Mouse (Mus musculus) activated CD4-positive, CD25-positive, alpha-beta regulatory T cell, adult 4 months (primary cell): ENCODE measurements around the gene Gpsm2. TPM values are rescaled to one million over a fixed set of nuclear protein-coding genes. Genes with fewer than 3 reads are reported as not detected.
"Not testable (repeated sequence)": the region's sequence is repeated elsewhere in the genome, so short reads cannot be mapped to it uniquely, and the experiment has no call there.

Experiments used
- ATAC-seq: one replicate; pipeline ENCODE4 v1.8.0; 2017
- polyA plus RNA-seq, 2 experiments: library from polyadenylated mRNA; unstranded; fragments of 100-300 nt; shearing (Covaris generic); gene quantifications; one replicate each; pipeline ENCODE4 v1.2.1; 2017

The Gpsm2 gene
- polyA plus RNA-seq, 2 experiments from 2014 or later: 4.3 to 5.5 TPM

DNA sequence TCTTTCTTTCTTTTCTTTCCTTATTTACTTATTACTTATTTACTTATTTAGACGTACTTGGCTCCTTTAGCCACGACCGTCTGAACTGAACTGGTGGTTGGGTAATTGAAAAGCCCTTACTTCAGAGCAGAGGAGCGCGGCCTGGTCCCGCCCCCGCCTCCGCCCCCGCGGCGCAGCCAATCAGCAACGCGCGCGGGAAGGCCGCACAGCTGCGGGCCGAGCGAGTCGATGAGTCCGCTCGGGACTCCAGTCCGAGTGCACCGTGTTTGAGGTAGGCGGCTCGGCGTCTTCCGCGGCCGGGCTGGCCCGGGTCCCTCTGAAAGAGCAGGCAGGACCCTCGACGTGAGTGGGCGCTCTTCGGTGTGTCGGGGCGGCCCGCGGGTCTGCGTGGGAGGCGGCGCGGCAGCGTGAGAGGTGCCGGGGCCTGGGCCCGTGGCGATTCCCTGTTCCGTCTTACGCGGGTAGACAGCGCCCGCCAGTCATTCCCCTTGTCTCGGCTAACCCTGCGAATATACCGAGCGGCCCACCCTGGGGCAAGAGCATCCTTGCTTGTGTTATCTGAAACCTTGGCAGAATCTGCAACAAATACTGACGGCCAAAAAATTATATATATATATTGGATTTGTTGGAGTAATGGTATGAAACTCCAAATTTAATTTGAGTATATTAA, 68.3 kb downstream of the Gpsm2 start, which contains the start of gene Clcc1:
Gene Clcc1 (plus strand): TSS at position 204 of the 670 bp plus-strand sequence.
- ATAC-seq: peak; percentile 95

DNA sequence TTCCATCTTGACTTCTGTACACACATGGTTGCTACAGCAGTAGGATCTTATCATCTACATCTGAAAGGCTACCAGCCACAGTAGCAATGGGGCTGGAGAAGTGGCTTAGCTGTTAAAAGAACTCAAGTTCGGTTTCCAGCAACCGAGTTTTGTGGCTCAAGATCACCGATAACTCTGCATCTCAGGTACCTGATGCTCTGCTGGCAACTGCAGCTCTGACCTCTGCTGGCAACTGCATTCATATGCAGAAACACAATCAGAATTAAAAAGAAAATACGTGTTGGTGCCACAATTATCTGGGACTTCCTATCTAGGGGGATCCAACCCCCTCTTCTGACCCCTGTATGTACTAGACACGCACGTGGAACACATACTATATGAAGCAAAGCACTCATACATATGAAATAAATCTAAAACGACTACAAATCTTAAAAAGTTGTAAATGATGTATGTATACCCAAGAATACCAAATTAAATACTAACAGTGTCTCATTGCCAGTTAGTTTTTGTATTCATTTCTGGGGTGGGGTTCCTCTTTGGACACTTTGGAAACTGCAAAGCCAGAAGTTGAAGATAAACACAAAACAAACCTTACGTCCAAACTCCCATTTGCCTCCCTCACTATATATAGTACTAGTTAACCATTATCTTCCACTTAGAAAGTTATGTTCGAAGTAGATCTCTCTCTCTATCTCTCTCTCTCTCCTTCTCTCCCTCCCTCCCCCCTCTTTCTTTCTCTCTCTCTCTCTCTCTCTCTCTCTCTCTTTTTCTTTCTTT, 69.1 kb downstream of the Gpsm2 start:
- peak; percentile 37 for ATAC-seq

DNA sequence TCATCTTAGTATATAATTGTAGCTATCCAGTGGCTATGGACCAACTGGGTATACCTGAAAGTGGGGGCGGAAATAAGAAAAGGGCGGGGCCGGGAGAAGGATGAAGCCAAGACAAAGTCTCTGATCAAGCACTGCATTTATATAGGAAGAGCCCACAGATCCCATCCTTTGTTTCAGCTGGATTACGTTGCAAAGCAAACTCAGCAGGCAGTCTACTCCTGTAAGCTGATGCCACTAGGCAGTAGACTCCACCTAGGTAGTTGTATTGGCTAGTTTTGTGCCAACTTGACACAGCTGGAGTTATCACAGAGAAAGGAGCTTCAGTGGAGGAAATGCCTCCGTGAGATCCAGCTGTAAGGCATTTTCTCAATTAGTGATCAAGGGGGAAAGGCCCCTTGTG, 74.4 kb downstream of the Gpsm2 start:
- ATAC-seq: not testable (repeated sequence)

DNA sequence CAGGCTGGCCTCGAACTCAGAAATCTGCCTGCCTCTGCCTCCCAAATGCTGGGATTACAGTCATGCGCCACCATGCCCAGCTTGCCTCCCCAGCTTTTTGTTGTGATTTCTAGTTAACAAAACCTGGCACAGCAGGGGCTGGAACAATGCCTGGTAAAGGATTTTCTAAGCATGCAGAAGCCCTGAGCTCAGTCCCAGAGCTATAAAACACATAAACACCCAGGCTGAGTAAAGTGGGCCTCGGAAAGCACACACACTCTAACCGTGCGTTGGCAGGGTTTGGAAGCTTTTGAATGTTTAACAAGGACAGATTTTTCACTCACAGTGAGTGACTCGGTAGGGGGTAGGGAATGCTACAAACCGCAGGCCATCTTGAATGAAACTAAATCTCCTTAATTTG, 76.1 kb downstream of the Gpsm2 start:
- ATAC-seq: no peak

DNA sequence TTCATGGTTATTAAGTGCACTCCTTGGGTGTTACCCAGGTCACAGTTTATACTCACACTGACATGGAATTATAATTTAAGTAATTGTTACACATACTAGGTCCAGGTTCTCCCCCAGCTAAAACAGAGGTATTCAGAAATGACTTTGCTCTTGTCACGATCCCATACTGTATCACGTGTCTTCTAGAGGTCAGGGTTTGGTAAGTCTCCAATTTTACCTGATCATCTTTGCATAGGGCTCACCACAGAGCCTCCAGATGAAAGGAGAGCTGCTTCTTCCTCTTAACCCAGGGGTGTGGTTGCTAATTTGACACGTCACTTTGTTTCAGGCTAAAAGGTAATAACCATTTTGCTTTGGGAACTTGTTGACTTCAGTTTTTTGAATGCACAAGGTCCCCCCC, 77.3 kb downstream of the Gpsm2 start:
- no peak for ATAC-seq

DNA sequence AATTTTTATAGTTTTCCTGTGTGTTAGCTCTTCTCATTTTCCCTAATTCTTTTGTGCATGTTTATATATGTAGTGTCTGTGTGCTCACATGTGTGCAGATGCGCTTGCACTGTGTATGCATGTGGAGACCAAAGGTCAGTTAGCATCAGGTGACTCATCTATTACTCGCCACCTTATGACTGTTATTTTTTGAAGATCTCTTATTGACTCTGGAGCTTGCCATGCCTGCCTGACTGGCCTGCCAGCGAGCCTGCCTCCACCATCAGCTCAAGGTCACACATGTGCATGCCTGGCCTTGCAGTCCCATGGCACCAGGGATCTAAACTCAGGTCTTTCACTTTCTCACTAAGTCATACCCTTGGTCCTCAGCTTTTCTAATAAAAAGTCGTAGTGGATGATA, 81.1 kb downstream of the Gpsm2 start:
- ATAC-seq: no peak

DNA sequence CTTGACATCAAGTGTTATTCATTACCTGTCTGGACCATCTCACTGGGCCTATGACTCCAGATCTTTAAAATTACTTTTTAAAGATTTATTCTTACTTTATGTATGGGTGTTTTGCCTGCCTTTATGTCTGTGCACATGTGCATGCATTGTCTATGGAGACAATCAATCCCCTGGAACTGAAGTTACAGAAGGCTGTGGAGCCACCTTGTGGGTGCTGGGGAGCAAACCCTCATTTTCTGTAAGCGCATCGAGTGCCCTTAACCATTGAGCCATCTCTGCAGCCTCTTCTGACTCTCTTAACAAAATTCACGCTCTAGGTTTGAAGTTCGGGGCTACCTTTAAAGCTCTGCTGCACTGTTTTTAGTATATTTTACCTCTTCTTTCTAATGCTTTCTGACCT, 82.7 kb downstream of the Gpsm2 start:
- ATAC-seq: no peak

DNA sequence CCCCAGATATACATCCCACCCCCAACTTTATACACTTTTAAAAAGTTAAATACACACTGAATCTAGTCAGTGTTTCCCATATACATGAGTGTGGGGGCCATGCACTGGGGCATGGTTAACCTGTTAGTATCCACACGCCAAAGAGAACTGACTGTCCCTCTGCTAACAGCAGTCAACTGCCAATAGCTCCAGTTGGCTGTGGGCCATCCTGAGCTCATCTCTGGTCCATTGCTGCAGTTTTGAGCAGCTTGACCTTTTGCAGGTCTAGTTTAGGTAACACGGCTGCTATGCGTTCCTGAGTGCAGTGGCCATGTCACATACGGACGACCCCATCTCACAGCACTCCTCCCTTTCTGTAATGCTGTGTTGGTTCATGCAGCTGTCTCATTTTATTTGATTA, 87.3 kb downstream of the Gpsm2 start:
- no peak for ATAC-seq

Other genes with a start within 250 kb of the Gpsm2 start
- not detected for gene 1700013F07Rik, start 188.2 kb downstream of the Gpsm2 start, polyA plus RNA-seq
- gene 5330417C22Rik, start 185.8 kb downstream of the Gpsm2 start, polyA plus RNA-seq: 1 to 10 TPM; 1.2 to 1.4 TPM
- gene Tmem167b, start 159.8 kb downstream of the Gpsm2 start, polyA plus RNA-seq: 10 to 100 TPM; 26.1 to 27.0 TPM
- 10 to 100 TPM; 18.3 to 24.5 TPM for gene Taf13, start 150.6 kb downstream of the Gpsm2 start, polyA plus RNA-seq
- 1 to 10 TPM; 6.1 to 9.1 TPM for gene Wdr47, start 131.0 kb downstream of the Gpsm2 start, polyA plus RNA-seq
- 10 to 100 TPM; 55.0 to 62.4 TPM for gene Clcc1, start 68.4 kb downstream of the Gpsm2 start, polyA plus RNA-seq
- gene Aknad1, start 17.3 kb upstream of the Gpsm2 start, polyA plus RNA-seq: not detected
- 10 to 100 TPM; 58.1 to 69.1 TPM for gene Stxbp3, start 118.2 kb upstream of the Gpsm2 start, polyA plus RNA-seq
- gene Fndc7, start 167.7 kb upstream of the Gpsm2 start, polyA plus RNA-seq: under 1 TPM; 0.11 to 0.21 TPM
- gene Prpf38b, start 189.4 kb upstream of the Gpsm2 start, polyA plus RNA-seq: 100 to 1,000 TPM; 109 to 118 TPM
- gene Henmt1, start 217.6 kb upstream of the Gpsm2 start, polyA plus RNA-seq: under 1 TPM; 0.24 to 0.90 TPM
- gene Gm9857, start 218.1 kb upstream of the Gpsm2 start, polyA plus RNA-seq: not detected